Mouse (Mus musculus) brain, embryonic 14.5 days (tissue): ENCODE results near the gene Gas2l2.

Source experiments
- CTCF ChIP-seq: fragments of 200-500 bp; IDR thresholded peaks from 2 replicates; pipeline ENCODE4 v1.5.1; 2012; ENCODE audit warnings: inconsistent platforms, mild to moderate bottlenecking, moderate library complexity, borderline replicate concordance; ENCODE audit not compliant: insufficient read depth, insufficient read length; ENCODE audit errors: extremely low read depth
- POLR2A ChIP-seq: fragments of 200-500 bp; IDR thresholded peaks from 2 replicates; pipeline ENCODE4 v1.6.1; 2012; ENCODE audit warnings: mild to moderate bottlenecking, inconsistent platforms, borderline replicate concordance; ENCODE audit not compliant: poor library complexity, insufficient read depth, insufficient read length, severe bottlenecking; ENCODE audit errors: extremely low read depth

GRCm38 (mm10) chr11:83462711-83463244 is 33.5 kb upstream of the Gas2l2 start, which contains the start of gene Mmp28:
- TF ChIP-seq CTCF (no peak), POLR2A (no peak)
